Mouse (Mus musculus) bone marrow macrophage, adult 2 months (primary cell): ENCODE results near the gene Camk2g.

Source experiments
- CTCF ChIP-seq: IDR thresholded peaks from 2 replicates; pipeline ENCODE4 v1.5.1; 2012; ENCODE audit warnings: low read depth, mild to moderate bottlenecking, low read length, moderate library complexity
- POLR2A ChIP-seq: IDR thresholded peaks from 2 replicates; pipeline ENCODE4 v1.6.1; 2012; ENCODE audit warnings: mild to moderate bottlenecking, low read depth, low read length, borderline replicate concordance

DNA sequence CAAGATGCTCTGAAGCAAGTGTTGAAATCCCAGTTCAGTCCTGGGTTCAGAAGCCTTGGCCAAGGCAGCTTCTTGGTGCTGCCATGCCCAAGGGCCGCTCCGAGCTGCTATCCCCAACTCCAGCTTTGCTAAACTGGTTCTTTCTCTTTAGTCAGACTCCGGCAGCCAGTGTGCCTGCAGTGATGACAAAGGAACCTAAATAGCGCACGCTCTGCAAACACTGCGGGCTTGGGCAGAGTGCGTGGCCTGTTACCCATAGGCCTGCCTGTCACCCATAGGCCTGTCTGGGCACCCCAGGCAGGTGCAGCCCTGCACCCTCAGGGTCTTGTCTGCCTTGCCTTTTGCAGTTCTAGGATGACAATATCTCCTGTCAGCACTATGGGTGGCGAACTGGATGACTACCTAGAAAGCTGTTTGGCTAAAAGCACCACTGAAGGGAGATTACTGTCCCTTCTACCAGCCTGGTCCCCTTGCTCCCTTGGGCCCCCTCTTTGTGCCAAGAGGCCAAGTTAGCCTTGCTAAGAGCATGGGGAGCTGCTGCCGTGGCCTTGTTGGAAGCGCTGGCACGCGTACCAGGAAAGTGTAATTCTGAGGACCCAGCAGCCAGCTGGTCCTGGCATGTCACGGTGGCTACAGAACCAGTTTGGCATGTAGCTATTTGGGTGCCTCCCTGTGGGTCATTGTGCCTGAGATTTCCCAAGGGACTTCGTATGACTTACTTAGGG lies 12.4 kb upstream of the Camk2g start:
- no peak for TF ChIP-seq CTCF
- no peak for TF ChIP-seq POLR2A
